Mouse (Mus musculus) MEL (cell line): ENCODE data around the gene Angptl2. TPM values are rescaled to one million over a fixed set of nuclear protein-coding genes. Genes with fewer than 3 reads are reported as not detected.

Source experiments
- DNase-seq: peaks from one replicate; pipeline ENCODE4 v3.0.0; 2011; ENCODE audit warnings: low read depth, low spot score
- H3K27ac ChIP-seq: 2 replicates; pipeline ENCODE4 v1.5.1; 2012; ENCODE audit warnings: low read depth, mild to moderate bottlenecking, control low read depth, low read length, moderate library complexity; ENCODE audit not compliant: control insufficient read depth
- H3K27me3 ChIP-seq, 2 experiments: fragments of 150-350 bp in 1 of 2; sonication (generic) in 1 of 2; 2 replicates each; pipeline ENCODE4 v1.6.1; 2012; ENCODE audit warnings: low read length in 2 of 2, mild to moderate bottlenecking in 2 of 2, improper control_type of control experiment in 1 of 2, moderate library complexity in 1 of 2; ENCODE audit not compliant: insufficient read depth in 2 of 2, control insufficient read depth in 1 of 2
- H3K36me3 ChIP-seq, 2 experiments: 2 replicates each; pipeline ENCODE4 v1.6.1; 2012 to 2014; ENCODE audit warnings: low read length in 2 of 2, improper control_type of control experiment in 1 of 2, inconsistent platforms in 1 of 2, mild to moderate bottlenecking in 1 of 2; ENCODE audit not compliant: insufficient read depth in 2 of 2, control insufficient read depth in 1 of 2
- H3K4me1 ChIP-seq, 2 experiments: fragments of 150-350 bp in 1 of 2; sonication (generic) in 1 of 2; 2 replicates each; pipeline ENCODE4 v1.6.1; 2012; ENCODE audit warnings: low read length in 2 of 2, improper control_type of control experiment in 1 of 2, mild to moderate bottlenecking in 1 of 2; ENCODE audit not compliant: insufficient read depth in 2 of 2, control insufficient read depth in 1 of 2
- H3K4me3 ChIP-seq, 2 experiments: fragments of 150-350 bp in 1 of 2; sonication (generic) in 1 of 2; 2 replicates each; pipeline ENCODE4 v1.5.1; 2012; ENCODE audit warnings: low read depth in 2 of 2, low read length in 2 of 2, mild to moderate bottlenecking in 2 of 2, moderate library complexity in 2 of 2, control low read depth in 1 of 2, improper control_type of control experiment in 1 of 2; ENCODE audit not compliant: control insufficient read depth in 1 of 2, insufficient read depth in 1 of 2
- H3K79me2 ChIP-seq: 2 replicates; pipeline ENCODE4 v1.6.1; 2012; ENCODE audit warnings: mild to moderate bottlenecking, low read length, moderate library complexity; ENCODE audit not compliant: control insufficient read depth, poor library complexity, insufficient read depth
- H3K9ac ChIP-seq: 2 replicates; pipeline ENCODE4 v1.6.1; 2012; ENCODE audit warnings: low read depth, mild to moderate bottlenecking, control low read depth, low read length, moderate library complexity; ENCODE audit not compliant: control insufficient read depth, poor library complexity, severe bottlenecking
- H3K9me3 ChIP-seq: fragments of 150-350 bp; sonication (generic); replicated peaks from 2 replicates; pipeline ENCODE4 v1.6.1; 2012; ENCODE audit warnings: mild to moderate bottlenecking, low read length, improper control_type of control experiment, moderate library complexity; ENCODE audit not compliant: insufficient read depth
- ELF1 ChIP-seq: IDR thresholded peaks from 2 replicates; pipeline ENCODE4 v1.6.1; 2014; ENCODE audit warnings: low read depth, mild to moderate bottlenecking, inconsistent platforms, low read length, improper control_type of control experiment, moderate library complexity
- EP300 ChIP-seq, 2 experiments: IDR thresholded peaks; 2 replicates each; pipeline ENCODE4 v1.6.1; 2011; ENCODE audit warnings: improper control_type of control experiment in 2 of 2, low read length in 2 of 2, low read depth in 1 of 2, mild to moderate bottlenecking in 1 of 2
- ETS1 ChIP-seq: IDR thresholded peaks from 2 replicates; pipeline ENCODE4 v1.6.1; 2012; ENCODE audit warnings: low read depth, mild to moderate bottlenecking, inconsistent platforms, low read length, improper control_type of control experiment, moderate library complexity
- GATA1 ChIP-seq: IDR thresholded peaks from 2 replicates; pipeline ENCODE4 v1.6.1; 2011; ENCODE audit warnings: low read depth, low read length, improper control_type of control experiment
- HCFC1 ChIP-seq: IDR thresholded peaks from 2 replicates; pipeline ENCODE4 v1.6.1; 2012; ENCODE audit warnings: low read depth, mild to moderate bottlenecking, inconsistent platforms, low read length, improper control_type of control experiment, moderate library complexity
- MAX ChIP-seq: IDR thresholded peaks from 2 replicates; pipeline ENCODE4 v1.6.1; 2011; ENCODE audit warnings: low read length, improper control_type of control experiment
- MYB ChIP-seq: IDR thresholded peaks from 2 replicates; pipeline ENCODE4 v1.6.1; 2011; ENCODE audit warnings: mild to moderate bottlenecking, low read depth, low read length, improper control_type of control experiment
- MYC ChIP-seq: IDR thresholded peaks from 2 replicates; pipeline ENCODE4 v1.6.1; 2011; ENCODE audit warnings: low read depth, mild to moderate bottlenecking, low read length, improper control_type of control experiment, moderate library complexity
- NELFE ChIP-seq: IDR thresholded peaks from 2 replicates; pipeline ENCODE4 v1.6.1; 2011; ENCODE audit warnings: low read depth, low read length, improper control_type of control experiment
- POLR2AphosphoS5 ChIP-seq: IDR thresholded peaks from 2 replicates; pipeline ENCODE4 v1.6.1; 2012; ENCODE audit warnings: low read depth, borderline replicate concordance, mild to moderate bottlenecking, inconsistent platforms, low read length, moderate library complexity, mixed read lengths
- RAD21 ChIP-seq: IDR thresholded peaks from 2 replicates; pipeline ENCODE4 v1.6.1; 2011; ENCODE audit warnings: mild to moderate bottlenecking, low read depth, low read length, improper control_type of control experiment
- RCOR1 ChIP-seq: IDR thresholded peaks from 2 replicates; pipeline ENCODE4 v1.6.1; 2012; ENCODE audit warnings: low read depth, mild to moderate bottlenecking, inconsistent platforms, low read length, improper control_type of control experiment
- SIN3A ChIP-seq: IDR thresholded peaks from 2 replicates; pipeline ENCODE4 v1.6.1; 2012; ENCODE audit warnings: low read length, improper control_type of control experiment, inconsistent platforms
- SMC3 ChIP-seq: IDR thresholded peaks from 2 replicates; pipeline ENCODE4 v1.6.1; 2011; ENCODE audit warnings: low read depth, low read length, improper control_type of control experiment
- TCF12 ChIP-seq: IDR thresholded peaks from 2 replicates; pipeline ENCODE4 v1.6.1; 2014; ENCODE audit warnings: low read depth, mild to moderate bottlenecking, inconsistent platforms, low read length, improper control_type of control experiment, moderate library complexity
- UBTF ChIP-seq: IDR thresholded peaks from 2 replicates; pipeline ENCODE4 v1.6.1; 2012; ENCODE audit warnings: low read depth, mild to moderate bottlenecking, inconsistent platforms, low read length, improper control_type of control experiment, moderate library complexity, borderline replicate concordance; ENCODE audit not compliant: insufficient read depth
- USF2 ChIP-seq, 2 experiments: IDR thresholded peaks; 2 replicates each; pipeline ENCODE4 v1.6.1; 2011 to 2012; ENCODE audit warnings: improper control_type of control experiment in 2 of 2, low read length in 2 of 2, borderline replicate concordance in 1 of 2, inconsistent platforms in 1 of 2, low read depth in 1 of 2, mild to moderate bottlenecking in 1 of 2; ENCODE audit not compliant: insufficient read depth in 1 of 2
- ZC3H11A ChIP-seq: IDR thresholded peaks from 2 replicates; pipeline ENCODE4 v1.6.1; 2012; ENCODE audit warnings: low read depth, mild to moderate bottlenecking, inconsistent platforms, low read length, improper control_type of control experiment
- ZKSCAN1 ChIP-seq: IDR thresholded peaks from 2 replicates; pipeline ENCODE4 v1.6.1; 2012; ENCODE audit warnings: low read depth, mild to moderate bottlenecking, inconsistent platforms, low read length, improper control_type of control experiment, moderate library complexity
- ZNF384 ChIP-seq: IDR thresholded peaks from 2 replicates; pipeline ENCODE4 v1.6.1; 2012; ENCODE audit warnings: low read depth, mild to moderate bottlenecking, inconsistent platforms, low read length, improper control_type of control experiment
- polyA plus RNA-seq, 2 experiments: library from polyadenylated mRNA; stranded (reverse) in 1 of 2; unstranded in 1 of 2; fragments of >175 nt in 1 of 2; fragments of >200 nt in 1 of 2; gene quantifications; 2 replicates each; pipeline versions ENCODE4 v1.2.1 to v1.2.4; 2012; ENCODE audit warnings: low replicate concordance in 2 of 2, low read depth in 1 of 2; ENCODE audit not compliant: insufficient read length in 2 of 2, insufficient read depth in 1 of 2, missing spikeins in 1 of 2
- total RNA-seq: library from RNA; depleted of rRNA; stranded (reverse); fragments of 300-350 nt; gene quantifications from 2 replicates; pipeline ENCODE4 v1.2.3, GENCODE M21; 2012

Angptl2 gene
- total and polyA plus RNA-seq, 3 experiments = 0.08 TPM; not detected in 2

- no peak overlapping the region for H3K9ac ChIP-seq
- no peaks in the 10 kb centered on the region for H3K79me2 ChIP-seq
- no peaks in the 10 kb centered on the region for H3K4me1 ChIP-seq
- no peak overlapping the region for H3K4me3 ChIP-seq
- H3K9me3 ChIP-seq = no peaks in the 10 kb centered on the region
- no peak overlapping the region for H3K27ac ChIP-seq
- H3K36me3 ChIP-seq = no peaks in the 10 kb centered on the region
- DNase-seq = no peak
- TF ChIP-seq MYC = no peak
- TF ChIP-seq HCFC1 = no peak
- no peak for TF ChIP-seq ZC3H11A
- TF ChIP-seq RCOR1 = no peak
- TF ChIP-seq MYB = no peak
- no peak for TF ChIP-seq EP300 (IDR thresholded peaks at IDR 0.05; ENCODE audit: low read depth in 1 of 2, low read length in 2 of 2)
- no peak for TF ChIP-seq NELFE
- no peak for TF ChIP-seq SIN3A
- TF ChIP-seq ZNF384 = no peak
- TF ChIP-seq TCF12 = no peak
- H3K27me3 ChIP-seq = no peaks in the 10 kb centered on the region
These were observed 42.7 kb upstream of the Angptl2 start for GRCm38 (mm10) chr2:33173126-33173525.

GRCm38 (mm10) chr2:33173686-33174085 lies 42.2 kb upstream of the Angptl2 start:
- DNase-seq = no peak
- H3K27me3 ChIP-seq = no peaks in the 10 kb centered on the region
- H3K36me3 ChIP-seq = no peaks in the 10 kb centered on the region
- no peaks in the 10 kb centered on the region for H3K4me1 ChIP-seq
- H3K79me2 ChIP-seq = no peaks in the 10 kb centered on the region
- H3K9ac ChIP-seq = no peak overlapping the region
- no peaks in the 10 kb centered on the region for H3K9me3 ChIP-seq
- H3K27ac ChIP-seq = no peak overlapping the region
- TF ChIP-seq USF2 (IDR thresholded peaks at IDR 0.05; ENCODE audit: borderline replicate concordance in 1 of 2, insufficient read depth in 1 of 2, low read depth in 1 of 2, low read length in 2 of 2) (no peak), EP300 (IDR thresholded peaks at IDR 0.05; ENCODE audit: low read depth in 1 of 2, low read length in 2 of 2) (no peak), ETS1 (no peak), POLR2AphosphoS5 (no peak)
- no peak overlapping the region for H3K4me3 ChIP-seq

GRCm38 (mm10) chr2:33176516-33176915 lies 39.4 kb upstream of the Angptl2 start:
- H3K9ac ChIP-seq = no peak overlapping the region
- no peak for TF ChIP-seq SMC3
- TF ChIP-seq GATA1 = no peak
- no peak for TF ChIP-seq UBTF
- TF ChIP-seq RAD21 = no peak
- no peak for TF ChIP-seq ELF1
- TF ChIP-seq RCOR1 = no peak
- TF ChIP-seq MAX = no peak
- no peak for TF ChIP-seq ZKSCAN1
- TF ChIP-seq, all 39 proteins: peak for 0
- Histone ChIP-seq H3K4me3 (no peak overlapping the region), H3K79me2 (no peaks in the 10 kb centered on the region), H3K27me3 (no peaks in the 10 kb centered on the region), H3K27ac (no peak overlapping the region), H3K9me3 (no peaks in the 10 kb centered on the region), H3K4me1 (no peaks in the 10 kb centered on the region), H3K36me3 (no peaks in the 10 kb centered on the region)
- no peak for DNase-seq
